ENCODE assay signal across 10 mouse cellular contexts in genomic region chr16:32124444-32125335, GRCm38 (mm10). TPM values are rescaled to one million over a fixed set of nuclear protein-coding genes. Genes with fewer than 3 reads are reported as not detected.
DNase-seq lines count a peak whose midpoint lies in the region; ATAC-seq lines count a peak whose summit lies in the region.
"Had no signal": no experiment of that assay in that cellular context is flagged by ENCODE, and none has a peak within 500 bp of the region (broad histone marks: within the 10 kb centered on the region; RNA-seq: fewer than 3 reads in every experiment).

No protein-coding gene starts in this region.

- peak; percentile 78 for DNase-seq in ES-CJ7 (ENCODE audit: low read depth, low spot score)
- peak; percentile 54 for DNase-seq in kidney, postnatal 14 days
- DNase-seq in Muller cell, postnatal 12 days (ENCODE audit: inconsistent ontology term): no peak
- no peak for DNase-seq in layer of hippocampus, postnatal 10 days (ENCODE audit: low spot score in 2 of 2)
- DNase-seq in right cerebral cortex, postnatal 14 days: no peak

- H3K4me3 ChIP-seq in heart, embryonic 13.5 days: no peak overlapping the region
- H3K4me3 ChIP-seq in heart, embryonic 11.5 days (ENCODE audit: low read depth, low read length): no peak overlapping the region

- 48% methylated on average over 17 of the region's 17 CpGs for WGBS in heart, embryonic 13.5 days
- 57% methylated on average over 17 of the region's 17 CpGs for WGBS in heart, embryonic 11.5 days (ENCODE audit: insufficient replicate concordance)

- ATAC-seq in heart, embryonic 13.5 days (ENCODE audit: extremely low read depth, insufficient number of reproducible peaks, low FRiP score, low TSS enrichment): no peak
- ATAC-seq in heart, embryonic 11.5 days (replicated peaks; ENCODE audit: insufficient number of reproducible peaks, low FRiP score, low TSS enrichment): no peak
- peak; percentile 86 for ATAC-seq in monocyte, adult 5-6 weeks (replicated peaks; ENCODE audit: insufficient number of reproducible peaks, low FRiP score, low TSS enrichment, poor library complexity, severe bottlenecking)

- no peaks in the 10 kb centered on the region for H3K9me3 ChIP-seq in heart, embryonic 13.5 days
- no peaks in the 10 kb centered on the region for H3K9me3 ChIP-seq in heart, embryonic 11.5 days (replicated peaks; ENCODE audit: control insufficient read depth, low read length)

- H3K36me3 ChIP-seq in heart, embryonic 13.5 days: no peaks in the 10 kb centered on the region
- no peaks in the 10 kb centered on the region for H3K36me3 ChIP-seq in heart, embryonic 11.5 days (ENCODE audit: control insufficient read depth, insufficient read depth, low read length)

- H3K27me3 ChIP-seq in heart, embryonic 13.5 days (replicated peaks): no peaks in the 10 kb centered on the region
- no peaks in the 10 kb centered on the region for H3K27me3 ChIP-seq in heart, embryonic 11.5 days (ENCODE audit: control insufficient read depth, insufficient read depth, low read length)

- H3K4me2 ChIP-seq in heart, embryonic 13.5 days: no peak overlapping the region
- no peak overlapping the region for H3K4me2 ChIP-seq in heart, embryonic 11.5 days

- no peak overlapping the region for H3K9ac ChIP-seq in heart, embryonic 13.5 days
- no peak overlapping the region for H3K9ac ChIP-seq in heart, embryonic 11.5 days (ENCODE audit: low read depth, low read length)

- H3K4me1 ChIP-seq in heart, embryonic 13.5 days: peaks cover 4% of the 10 kb centered on the region
- H3K4me1 ChIP-seq in heart, embryonic 11.5 days (ENCODE audit: control insufficient read depth, insufficient read depth, low read length): no peaks in the 10 kb centered on the region

- H3K27ac ChIP-seq in heart, embryonic 13.5 days (replicated peaks): peak overlapping the region; percentile 8; the same call in 1 of the 2 replicates
- H3K27ac ChIP-seq in heart, embryonic 11.5 days (ENCODE audit: low read depth, low read length): no peak overlapping the region

RNA-seq across cellular contexts. Expression of gene Cep19, which starts 25.1 kb away (rescaled TPM):
- 18.3 and 20.7 TPM in 2 replicates for polyA plus RNA-seq in heart, embryonic 13.5 days (2015; fragmentation: Nextera tagmentation; extraction: Ambion mirVana)
- polyA plus RNA-seq in heart, embryonic 11.5 days (2014; fragmentation: Nextera tagmentation; extraction: Ambion mirVana): 22.0 and 24.4 TPM in 2 replicates
- 11.1 to 15.4 TPM (median 12.7 TPM) in 3 replicates for total RNA-seq in monocyte, adult 5-6 weeks (2017)
- 10 to 100 TPM; 58.9 to 62.3 TPM for total RNA-seq in layer of hippocampus, postnatal 10 days (2021)

RNA-seq across cellular contexts. Expression of gene Pigx, which starts 25.1 kb away (rescaled TPM):
- polyA plus RNA-seq in heart, embryonic 13.5 days (2015; fragmentation: Nextera tagmentation; extraction: Ambion mirVana): 82.2 and 82.5 TPM in 2 replicates
- polyA plus RNA-seq in heart, embryonic 11.5 days (2014; fragmentation: Nextera tagmentation; extraction: Ambion mirVana): 86.3 and 91.7 TPM in 2 replicates
- 47.5 to 86.8 TPM (median 70.6 TPM) in 3 replicates for total RNA-seq in monocyte, adult 5-6 weeks (2017)
- 10 to 100 TPM; 31.6 to 36.3 TPM for total RNA-seq in layer of hippocampus, postnatal 10 days (2021)

RNA-seq across cellular contexts. Expression of gene Nrros, which starts 40.7 kb away (rescaled TPM):
- polyA plus RNA-seq in heart, embryonic 13.5 days (2015; fragmentation: Nextera tagmentation; extraction: Ambion mirVana): 5.9 and 8.3 TPM in 2 replicates
- 5.9 and 6.6 TPM in 2 replicates for polyA plus RNA-seq in heart, embryonic 11.5 days (2014; fragmentation: Nextera tagmentation; extraction: Ambion mirVana)
- total RNA-seq in monocyte, adult 5-6 weeks (2017): 151 to 182 TPM (median 158 TPM) in 3 replicates
- total RNA-seq in layer of hippocampus, postnatal 10 days (2021): 1 to 10 TPM; 7.6 to 8.8 TPM

RNA-seq across cellular contexts. Expression of gene Pak2, which starts 45.5 kb away (rescaled TPM):
- polyA plus RNA-seq in heart, embryonic 13.5 days (2015; fragmentation: Nextera tagmentation; extraction: Ambion mirVana): 23.1 and 23.2 TPM in 2 replicates
- 33.9 and 37.5 TPM in 2 replicates for polyA plus RNA-seq in heart, embryonic 11.5 days (2014; fragmentation: Nextera tagmentation; extraction: Ambion mirVana)
- 73.5 to 104 TPM (median 79.7 TPM) in 3 replicates for total RNA-seq in monocyte, adult 5-6 weeks (2017)
- 10 to 100 TPM; 34.6 to 38.0 TPM for total RNA-seq in layer of hippocampus, postnatal 10 days (2021)

RNA-seq across cellular contexts. Expression of gene Bex6, which starts 54.9 kb away (rescaled TPM):
- polyA plus RNA-seq in heart, embryonic 13.5 days (2015; fragmentation: Nextera tagmentation; extraction: Ambion mirVana): not detected in 2 replicates
- 0.42 TPM in 1 of 2 replicates, not detected in the other for polyA plus RNA-seq in heart, embryonic 11.5 days (2014; fragmentation: Nextera tagmentation; extraction: Ambion mirVana)
- 0.87 to 1.3 TPM in 2 of 3 replicates, not detected in the other for total RNA-seq in monocyte, adult 5-6 weeks (2017)
- not detected for total RNA-seq in layer of hippocampus, postnatal 10 days (2021)
- total RNA-seq: left cerebral cortex, postnatal 36 days had no signal
- polyA plus RNA-seq: hindbrain, embryonic 11.5 days had no signal

Comparison
In these comparisons a context has a peak if more than half of its experiments do, and no peak if none do; other contexts are left out.
1. DNase-seq: peak in ES-CJ7 (single experiment) and kidney, postnatal 14 days (single experiment); none in Muller cell, postnatal 12 days (single experiment), layer of hippocampus, postnatal 10 days (0 of 2) and right cerebral cortex, postnatal 14 days (single experiment).
2. RNA of gene Nrros, which starts 40.7 kb away (total RNA-seq): 151 to 182 TPM in monocyte, adult 5-6 weeks; 7.6 to 8.8 TPM in layer of hippocampus, postnatal 10 days; every median in the first group is over 10 times any median in the second.